Mouse (Mus musculus) liver (tissue): Measurements from ENCODE around the gene Tmem184b.

ENCODE experiments used
- DNase-seq: peaks from one replicate; pipeline ENCODE4 v3.0.0-alpha.2; 2020; ENCODE audit warnings: mixed read lengths

Gene Tmem184b

DNA sequence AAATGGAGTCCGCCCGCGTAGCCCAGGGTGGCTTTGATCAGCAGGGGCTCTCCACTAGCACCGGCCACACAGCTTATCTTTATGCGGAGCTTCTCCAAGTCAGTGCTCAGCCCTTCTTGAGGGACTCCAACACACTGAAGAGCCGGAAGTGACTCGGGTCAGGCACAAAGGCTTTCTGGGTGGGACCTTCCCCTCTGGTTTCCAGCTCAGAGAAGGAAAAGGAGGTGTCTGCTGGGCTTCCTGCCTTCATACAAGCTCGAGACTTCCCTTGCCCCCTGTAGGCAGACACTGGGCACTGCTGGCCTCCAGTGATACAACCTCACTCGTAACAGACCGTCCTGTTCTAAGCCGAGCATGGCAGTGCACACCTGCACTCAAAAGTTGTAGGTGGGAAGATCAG is 6.6 kb downstream of the Tmem184b start:
- DNase-seq, result peak; percentile 48

DNA sequence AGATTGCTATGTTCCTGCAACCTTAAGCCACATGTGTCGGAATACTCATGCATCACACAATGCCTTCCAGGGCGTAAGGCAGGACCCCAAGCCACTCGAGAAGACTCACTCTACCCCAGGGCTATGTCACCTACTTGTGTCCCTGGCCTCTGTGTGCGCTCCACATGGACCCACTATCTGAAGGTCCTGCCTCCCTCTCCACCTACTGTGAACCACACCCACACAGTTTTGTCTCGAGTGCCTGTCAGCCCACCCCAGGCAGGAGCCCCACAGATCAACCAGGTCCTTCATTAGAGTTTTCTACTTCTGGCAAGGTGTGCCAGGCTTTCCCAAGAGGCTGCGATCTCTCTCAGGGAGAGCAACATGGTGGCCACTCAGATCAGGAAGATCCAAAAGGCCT is 8.1 kb downstream of the Tmem184b start:
- no peak for DNase-seq

DNA sequence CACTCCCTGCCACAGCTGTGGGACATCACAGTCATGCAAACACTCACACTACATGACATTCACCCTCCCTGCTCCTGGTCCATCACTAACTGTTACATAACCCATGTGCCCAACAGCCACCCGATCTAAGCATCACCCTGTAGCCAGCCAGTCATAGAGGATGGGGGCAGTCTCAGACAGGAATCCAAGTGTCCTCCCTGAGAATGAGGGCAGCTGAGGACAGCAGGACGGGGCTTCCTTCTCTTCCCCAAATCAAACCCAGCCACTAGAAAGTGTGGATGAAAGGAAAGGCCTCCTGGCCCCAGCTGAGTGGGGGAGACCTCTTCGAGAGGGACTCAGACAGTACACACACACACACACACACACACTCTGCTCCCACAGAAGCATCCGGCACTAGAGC is 8.5 kb downstream of the Tmem184b start:
- DNase-seq, result no peak

DNA sequence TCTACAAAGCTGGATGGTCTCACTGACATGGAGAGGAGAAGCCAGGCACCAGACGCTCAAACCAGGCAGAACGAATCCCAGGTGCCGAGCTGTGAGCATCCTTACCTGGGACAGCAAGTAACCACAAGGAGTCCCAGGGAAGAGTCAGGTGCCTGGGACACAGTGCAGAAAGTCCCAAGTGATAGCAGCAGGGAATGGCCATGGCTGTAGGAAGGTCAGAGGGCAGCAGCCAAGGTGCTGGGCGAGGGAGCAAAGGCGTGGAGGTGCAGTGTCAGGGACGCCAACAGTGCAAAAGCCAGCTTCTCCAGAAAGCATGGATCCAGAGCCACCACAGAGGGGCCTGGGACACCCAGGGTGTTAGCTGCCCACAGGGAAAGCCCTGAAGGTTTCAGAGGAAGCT is 10.3 kb downstream of the Tmem184b start:
- DNase-seq, result no peak

DNA sequence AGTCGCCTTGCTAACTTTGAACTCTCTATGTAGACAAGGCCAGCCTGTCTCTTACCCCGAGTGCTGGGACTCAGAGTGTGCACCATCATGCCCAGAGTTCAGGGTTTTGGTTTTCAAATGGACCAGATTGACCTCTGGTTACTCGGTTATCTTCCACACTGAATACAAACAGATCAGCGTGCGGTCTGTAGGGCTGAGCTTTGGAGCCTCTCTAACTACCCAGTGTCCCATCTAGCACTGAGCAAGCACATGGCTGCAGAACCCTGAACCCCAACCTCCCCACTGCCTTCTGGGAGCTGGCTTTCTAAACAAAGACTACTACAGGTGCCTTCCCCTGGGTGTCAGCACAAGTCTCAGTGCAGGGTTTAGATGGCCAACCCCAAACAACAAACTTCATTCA is 10.8 kb downstream of the Tmem184b start:
- no peak for DNase-seq

DNA sequence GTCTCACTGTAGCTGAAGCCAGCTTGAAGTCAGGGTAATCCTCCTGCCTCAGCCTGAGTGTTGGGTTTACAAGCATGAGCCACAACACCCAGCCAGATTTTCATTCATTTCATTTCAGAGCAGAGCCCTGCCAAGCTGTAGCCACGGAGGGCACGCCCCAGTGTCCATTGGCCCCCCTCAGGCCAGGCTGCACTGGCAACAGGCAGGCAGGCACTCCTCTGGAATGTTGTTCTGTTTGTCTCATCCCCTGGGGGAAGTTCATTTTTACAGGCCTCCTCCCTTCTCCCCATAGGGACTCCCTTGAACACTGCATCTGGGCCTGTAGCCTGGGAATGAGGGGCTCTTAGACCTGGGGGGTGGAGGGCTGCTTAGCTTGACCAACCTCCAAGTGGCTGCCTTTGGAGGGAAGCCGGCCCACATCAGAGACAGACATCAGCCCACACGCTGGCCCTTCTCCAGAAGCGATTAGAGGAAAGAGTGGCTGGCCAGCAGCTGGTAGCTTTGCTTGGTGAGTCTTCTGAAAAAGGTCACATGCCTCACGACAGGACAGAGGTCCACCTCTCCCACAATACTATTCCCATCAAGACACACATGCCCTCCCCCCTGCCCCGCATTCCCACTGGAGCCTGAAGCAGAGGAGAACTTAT is 11.8 kb downstream of the Tmem184b start:
- DNase-seq, result no peak

DNA sequence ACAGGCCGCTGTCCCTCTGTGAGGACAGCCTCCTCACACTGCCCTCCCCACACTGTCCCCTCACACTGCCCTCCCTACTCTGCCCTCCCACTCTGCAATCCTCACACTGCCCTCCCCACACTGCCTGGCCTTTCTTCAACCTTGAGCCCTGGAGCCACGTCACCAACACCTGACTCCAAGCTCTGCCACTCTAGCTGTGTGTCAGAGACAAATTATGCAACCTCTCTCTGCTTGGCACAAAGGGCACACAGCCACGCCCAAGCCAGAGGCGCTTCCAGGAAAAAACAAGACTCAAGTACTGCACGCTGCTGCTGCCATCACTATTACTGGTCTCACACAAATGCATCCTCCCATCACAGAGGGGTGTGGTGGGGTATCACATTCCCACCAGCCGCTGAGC is 12.9 kb downstream of the Tmem184b start:
- no peak for DNase-seq

DNA sequence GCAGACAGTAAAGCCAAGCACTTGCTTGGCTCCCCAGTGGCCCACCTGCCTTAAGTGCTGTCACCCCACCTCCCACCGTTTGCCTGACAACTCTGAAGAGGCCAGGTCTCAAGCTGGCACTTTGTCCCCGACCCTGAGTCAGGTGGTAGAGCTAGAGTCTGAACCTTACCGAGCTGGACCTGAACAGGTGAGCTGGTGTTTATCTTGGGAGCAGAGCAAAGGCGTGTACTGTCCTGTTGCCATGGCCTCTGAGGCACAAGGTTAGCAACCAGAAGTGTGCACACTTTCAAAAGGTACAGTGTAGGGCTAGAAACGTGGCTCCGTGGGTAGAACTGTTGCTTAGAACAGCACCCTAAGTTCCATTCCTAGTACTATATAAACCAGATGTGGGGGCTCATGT is 15.2 kb downstream of the Tmem184b start:
- no peak for DNase-seq

DNA sequence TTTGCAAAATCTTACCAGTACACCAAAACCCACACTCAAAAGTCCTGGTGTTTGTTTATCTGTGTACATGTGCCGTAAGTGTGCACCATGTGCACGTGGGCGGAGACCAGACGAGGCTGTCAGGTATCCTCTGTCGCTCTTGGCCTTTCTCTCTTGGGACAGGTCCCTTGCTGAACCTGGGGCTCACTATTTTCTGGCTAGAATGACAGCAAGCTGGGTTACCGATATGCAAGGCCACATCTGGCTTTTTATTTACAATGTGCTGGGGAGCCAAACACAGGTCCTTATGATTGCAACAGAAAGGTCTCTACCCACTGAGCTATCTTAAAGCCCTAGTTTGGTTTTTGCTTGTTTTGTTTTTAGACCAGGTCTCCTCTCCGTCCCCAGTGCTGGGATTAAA is 15.8 kb downstream of the Tmem184b start:
- no peak for DNase-seq

DNA sequence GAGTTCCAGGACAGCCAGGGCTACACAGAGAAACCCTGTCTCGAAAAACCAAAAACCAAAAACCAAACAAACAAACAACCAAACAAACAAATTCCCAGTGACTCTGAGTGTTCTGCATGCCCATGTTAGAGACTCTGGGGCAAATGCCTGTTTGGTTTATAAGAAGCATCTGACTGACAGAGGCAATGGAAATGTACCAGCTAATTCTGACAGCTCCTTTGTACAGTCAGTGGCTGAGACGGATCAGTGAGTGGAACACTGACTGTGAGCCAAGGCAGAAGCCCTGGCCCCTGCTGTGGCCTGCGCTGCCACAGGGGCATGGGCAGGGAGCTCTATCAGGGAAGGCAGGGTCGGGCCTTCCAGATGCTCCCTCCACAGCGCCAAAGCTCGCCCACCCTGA is 16.3 kb downstream of the Tmem184b start:
- no peak for DNase-seq

DNA sequence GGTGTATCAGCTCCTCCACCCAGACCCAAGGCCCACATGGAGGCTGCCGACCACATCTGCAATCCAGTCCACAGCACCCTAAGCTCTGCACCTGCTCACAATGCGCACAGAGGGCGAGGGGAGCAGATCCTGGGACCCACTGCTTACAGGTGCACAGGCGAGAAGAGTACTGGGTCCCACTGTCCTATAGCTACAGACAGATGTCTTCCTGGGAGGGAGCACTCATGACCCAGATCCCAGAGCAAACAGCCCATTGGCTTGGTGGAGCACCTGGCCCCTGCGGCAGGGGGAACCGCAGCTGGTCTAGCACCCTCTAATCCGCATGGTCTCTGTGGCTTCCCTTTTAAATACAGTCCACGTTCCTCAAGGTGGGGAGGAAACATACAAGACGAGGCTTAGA is 21.7 kb downstream of the Tmem184b start:
- DNase-seq, result no peak

DNA sequence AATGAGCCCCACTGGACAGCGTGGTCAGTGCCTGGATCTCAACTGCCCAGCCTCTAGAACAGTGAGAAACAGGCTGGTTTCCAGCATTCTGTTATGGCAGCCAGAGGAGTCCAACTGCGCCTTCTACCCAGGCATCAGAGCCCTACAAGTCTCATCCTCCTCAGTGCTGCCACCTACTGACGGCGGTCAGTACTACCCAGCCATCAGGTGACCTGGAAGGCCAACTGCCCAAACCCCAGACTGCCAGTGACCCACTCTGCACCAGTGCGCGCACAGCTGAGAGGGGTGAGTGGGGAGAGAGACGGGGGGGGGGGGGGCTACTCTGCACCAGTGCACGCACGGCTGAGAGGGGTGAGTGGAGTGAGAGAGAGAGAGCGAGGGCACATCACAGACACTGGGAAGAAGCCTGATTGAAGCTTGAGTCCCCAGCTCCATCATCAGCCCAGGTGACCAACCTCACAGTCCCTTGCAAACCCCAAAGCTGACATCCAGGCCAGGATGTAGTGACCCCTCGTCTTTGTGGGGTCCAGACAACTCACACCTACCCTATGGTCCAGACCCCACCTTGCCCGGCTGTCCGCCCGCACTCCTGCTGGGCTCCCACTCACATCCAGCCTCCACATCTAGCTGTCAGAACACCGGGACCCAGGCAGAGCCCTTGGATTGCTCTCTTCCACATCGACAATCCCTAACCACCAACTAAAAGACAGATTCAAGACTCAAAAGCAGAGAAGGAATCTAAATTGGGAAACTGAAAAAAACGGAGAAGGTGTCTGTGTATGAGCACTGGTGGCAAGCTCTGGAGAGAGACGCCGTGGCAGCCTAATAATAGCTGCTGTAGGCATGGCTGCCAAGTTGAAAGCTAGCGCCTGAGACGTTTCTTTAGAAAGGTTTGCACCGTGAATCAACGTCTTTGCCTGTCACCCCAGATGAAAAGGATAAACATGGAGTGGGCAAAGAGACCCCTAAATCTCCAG is 22.6 kb downstream of the Tmem184b start:
- peak; percentile 84 for DNase-seq

DNA sequence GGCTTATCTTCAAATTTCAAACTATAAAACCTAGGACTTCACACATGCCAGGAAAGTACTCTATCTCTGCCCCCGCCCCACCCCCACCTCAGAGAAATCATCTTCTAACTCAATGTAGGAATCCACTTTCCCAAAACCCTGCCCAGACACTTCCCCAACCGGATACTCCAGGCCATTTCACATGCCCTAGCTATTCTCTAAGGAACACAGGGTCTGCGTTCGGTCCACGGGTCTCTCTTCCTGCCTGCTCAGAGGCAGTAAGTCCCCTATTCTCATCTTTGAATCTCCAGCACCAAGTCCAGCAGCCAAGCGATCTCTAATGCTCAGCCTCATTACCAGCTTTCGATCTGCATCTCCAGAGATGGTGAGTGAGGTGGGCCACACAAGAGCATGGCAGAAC is 23.7 kb downstream of the Tmem184b start:
- DNase-seq, result no peak

DNA sequence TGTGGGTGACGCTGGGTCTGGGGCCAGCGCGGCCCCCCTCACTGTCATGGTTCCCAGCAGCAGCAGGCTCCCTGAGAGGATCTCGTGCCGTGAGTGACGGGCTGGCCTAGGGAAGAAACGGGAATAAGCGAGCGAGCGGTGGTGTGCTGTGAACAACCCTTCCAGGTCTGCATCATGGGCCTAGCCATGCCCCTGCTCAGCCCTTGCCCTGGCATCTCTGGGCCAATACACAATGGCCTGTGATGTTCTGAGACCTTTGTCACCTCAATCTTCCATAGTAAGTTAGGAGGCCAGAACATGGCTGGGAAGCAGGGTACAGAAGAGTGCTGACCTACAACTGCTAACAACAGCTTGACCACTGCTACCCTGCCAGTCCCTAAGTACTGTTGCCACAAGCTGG is 24.8 kb downstream of the Tmem184b start:
- no peak for DNase-seq

DNA sequence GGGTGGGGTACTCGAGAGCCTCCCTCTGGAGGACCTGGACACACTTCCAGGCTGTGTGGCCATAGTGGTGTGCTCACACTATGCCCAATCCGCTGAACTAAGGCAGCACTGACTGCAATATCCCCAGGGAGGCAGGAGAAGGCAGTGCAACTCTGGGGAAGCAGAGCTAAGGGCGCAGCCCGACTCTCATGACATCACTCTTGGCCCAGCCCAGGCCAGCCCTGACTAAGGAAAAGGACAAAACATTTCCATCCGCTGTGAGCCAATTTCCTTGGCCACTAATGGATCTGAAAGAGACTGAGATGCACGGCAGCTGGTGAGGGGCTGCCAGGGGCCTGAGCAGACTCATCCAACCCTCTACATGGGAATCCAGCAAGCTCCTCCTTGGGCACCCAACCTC is 25.7 kb downstream of the Tmem184b start:
- DNase-seq, result no peak

DNA sequence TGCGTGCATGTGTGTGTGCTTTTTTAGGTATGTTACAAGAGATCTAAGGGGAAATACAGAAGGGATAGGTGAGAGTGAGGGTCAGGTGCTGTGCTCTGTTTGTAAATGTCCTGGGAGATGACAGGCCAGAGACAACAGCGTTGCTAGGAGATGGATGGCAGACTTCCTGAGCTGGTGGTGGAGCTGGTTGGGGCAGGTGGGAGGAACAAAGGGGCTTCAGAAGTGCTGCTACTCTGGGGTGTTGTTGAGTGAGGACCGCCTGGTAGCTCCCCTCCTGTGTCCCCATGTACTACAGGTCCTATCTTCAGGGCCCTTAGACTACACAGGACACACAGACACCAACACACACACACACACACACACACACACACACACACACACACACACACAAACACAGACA is 28.6 kb downstream of the Tmem184b start:
- no peak for DNase-seq

DNA sequence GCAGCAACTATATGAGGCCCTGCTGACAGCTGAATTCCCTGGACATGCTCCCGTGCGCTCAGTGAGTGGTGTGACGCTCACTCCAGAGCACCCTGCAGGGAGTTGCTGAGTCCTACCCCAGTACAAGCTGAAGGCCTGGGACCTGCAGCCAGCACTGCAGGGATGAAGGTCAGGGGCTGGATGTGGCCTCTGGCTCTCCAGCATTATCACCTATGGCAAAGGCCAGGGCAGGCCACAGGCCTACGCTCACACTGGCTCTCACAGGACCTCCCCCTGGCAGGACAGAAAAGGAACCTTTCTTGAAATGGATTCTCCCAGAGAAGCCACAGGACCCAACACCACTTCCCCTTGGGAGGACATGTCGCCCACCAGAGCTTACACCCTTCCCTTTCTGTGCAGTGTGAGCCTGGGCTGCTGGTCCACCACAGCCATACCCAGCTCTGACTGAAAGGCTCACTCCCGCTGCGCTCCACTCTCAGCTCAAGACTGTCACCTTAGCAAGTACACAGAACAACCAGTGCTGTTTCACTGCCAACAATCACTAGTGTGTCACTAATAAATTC is 33.0 kb downstream of the Tmem184b start:
- no peak for DNase-seq

DNA sequence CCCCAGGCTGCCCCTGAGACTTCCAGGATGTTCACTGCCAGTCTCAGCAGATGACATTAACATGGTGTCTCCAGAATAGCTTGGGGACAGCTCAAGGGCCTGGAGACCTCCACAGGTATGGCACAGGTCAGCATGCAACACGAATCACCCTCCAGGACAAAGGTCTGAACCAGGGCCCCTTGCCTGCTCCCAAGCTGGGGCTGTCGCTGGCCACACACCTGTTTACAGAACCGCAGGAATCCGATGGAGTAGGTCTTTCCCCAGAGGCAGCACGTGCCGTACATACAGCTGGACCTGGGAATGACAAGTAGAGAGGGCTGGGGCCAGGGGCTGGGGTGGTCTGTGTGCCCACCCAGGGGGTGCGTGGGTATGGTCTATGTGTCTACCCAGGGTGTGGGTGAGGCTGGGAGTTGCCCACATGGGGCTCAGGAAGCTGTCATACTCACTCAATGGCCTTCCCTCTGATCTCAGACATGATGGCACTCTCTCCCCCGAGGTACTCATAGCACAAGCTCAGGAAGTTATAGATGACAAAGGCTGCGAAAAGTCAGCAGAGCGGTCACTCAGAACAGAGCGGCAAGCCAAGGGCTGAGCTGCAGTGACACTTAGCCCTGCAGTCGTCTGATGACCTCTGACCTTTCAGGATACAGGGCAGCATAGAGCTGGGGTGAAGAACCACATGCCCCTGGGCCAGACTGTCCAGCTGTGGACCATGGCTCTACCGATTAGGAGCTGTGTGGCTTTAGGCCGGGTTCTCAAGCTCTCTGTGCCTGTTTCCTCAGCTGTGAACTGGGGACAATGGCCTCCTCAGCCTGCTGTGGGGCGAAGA is 33.7 kb downstream of the Tmem184b start:
- DNase-seq, result no peak

DNA sequence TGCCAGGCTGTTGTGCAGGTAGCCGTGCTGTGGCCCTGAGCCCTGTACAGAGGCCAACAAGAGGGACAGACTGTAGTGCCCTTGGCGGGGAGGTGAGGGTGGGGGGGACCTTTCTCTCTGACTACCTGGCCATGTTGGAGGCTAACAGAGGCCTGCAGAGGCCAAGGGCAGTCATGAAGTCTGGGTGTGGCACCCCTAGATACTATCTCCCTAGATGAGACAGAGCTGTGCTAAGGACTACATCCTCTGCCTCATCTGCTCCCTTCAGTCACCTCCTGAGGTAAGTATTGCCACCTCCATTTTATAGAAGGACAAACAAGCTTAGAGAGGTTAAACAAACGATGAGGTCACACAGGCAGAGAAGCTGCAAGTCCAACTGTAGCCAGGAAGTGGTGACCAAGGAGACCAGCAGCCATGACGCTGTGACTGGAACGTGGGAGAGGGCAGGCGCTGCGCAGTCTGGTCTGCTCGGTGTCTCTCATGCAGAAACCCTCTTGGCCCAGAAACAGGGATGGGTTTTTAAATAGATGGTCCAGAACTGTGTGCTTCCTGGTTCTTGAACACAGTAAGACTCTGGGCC is 34.4 kb downstream of the Tmem184b start:
- DNase-seq, result no peak

DNA sequence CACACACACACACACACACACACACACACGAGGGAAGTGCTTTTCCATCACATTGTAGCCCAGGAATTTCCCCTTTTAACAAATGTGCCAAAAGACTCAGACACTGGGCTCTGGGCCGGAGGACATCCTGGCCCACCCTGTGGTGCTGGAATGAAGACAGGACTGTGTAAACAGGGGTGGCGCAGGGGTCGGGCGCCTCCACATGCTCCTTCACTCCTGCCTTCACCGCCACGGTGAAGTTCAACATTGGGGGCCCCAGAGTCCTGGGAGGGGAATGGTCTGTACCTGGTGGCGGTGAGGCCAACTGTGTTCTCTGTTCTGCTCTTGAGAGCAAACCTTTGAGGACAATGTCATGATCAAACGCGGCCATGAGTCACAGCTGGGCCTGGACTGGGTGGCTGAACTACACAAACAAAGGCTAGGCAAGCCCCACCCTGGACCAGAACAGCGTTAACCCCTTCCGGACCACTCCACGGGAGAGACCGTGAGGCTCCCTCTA is 35.0 kb downstream of the Tmem184b start:
- peak; percentile 51 for DNase-seq

DNA sequence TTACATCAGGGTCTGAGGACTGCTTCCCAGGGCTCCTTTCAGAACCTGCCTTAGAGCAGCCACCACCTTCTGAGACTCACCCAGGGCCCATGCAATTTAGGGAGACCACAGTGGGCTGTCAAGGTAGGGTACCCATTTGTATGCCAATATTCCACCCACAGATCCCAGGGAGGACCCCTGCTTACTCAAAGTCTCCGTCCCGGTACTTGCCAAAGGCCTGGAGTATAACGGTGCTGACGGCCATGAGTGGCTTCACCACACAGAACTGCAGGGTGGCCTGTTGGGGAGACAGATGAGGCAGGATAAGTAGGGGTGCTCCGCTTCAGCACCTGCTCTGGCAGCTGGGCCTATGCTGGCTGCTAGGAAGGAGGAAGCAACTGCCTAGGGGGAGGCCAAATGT is 37.0 kb downstream of the Tmem184b start:
- no peak for DNase-seq

DNA sequence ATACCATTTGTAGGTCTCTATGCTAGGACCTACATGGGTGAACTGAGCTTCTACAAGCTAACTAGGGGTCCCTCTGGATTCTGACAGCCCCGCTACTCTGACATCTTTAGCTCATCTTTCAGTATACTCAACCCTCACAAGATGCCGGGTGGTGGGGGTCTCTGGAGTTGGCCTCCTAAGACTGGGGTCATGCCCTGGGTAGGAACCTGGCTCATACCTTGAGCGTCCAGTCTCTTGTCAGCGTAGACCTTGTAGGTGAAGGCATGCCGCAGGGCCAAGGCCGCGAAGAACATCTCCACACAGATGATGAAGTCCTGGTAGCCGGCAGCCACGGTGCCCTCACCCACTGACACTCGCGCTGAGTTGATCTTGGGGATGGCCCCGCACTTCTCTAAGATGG is 38.3 kb downstream of the Tmem184b start:
- no peak for DNase-seq

DNA sequence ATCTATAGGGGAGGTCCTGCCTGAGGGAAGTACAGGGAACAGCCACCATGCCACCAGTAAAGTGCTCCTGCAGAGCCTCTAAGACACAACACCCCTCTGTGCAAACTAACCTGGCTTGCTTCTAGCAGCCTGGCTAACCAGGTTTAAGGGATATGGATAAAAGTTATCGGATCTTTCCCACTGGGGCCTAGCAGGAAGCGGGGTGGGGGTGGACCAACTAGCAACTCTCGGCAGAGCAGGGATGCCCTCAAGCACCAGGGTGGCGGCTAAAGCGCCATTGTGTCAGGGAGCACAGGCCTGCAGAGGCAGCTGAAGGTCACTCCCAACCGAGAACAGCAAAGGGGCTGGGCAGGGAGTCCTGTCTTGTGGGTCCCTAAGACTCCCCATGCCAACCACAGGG is 39.2 kb downstream of the Tmem184b start:
- no peak for DNase-seq
